Mouse (Mus musculus): ENCODE measurements around the gene Epb41l1. TPM values are rescaled to one million over a fixed set of nuclear protein-coding genes. Genes with fewer than 3 reads are reported as not detected.

The Epb41l1 gene
- polyA plus RNA-seq, 1 experiment from 2014 or later: 6.2 TPM

- no peaks in the 10 kb centered on the region for H3K36me3 ChIP-seq (ENCODE audit: control insufficient read depth, insufficient read depth, low read length)
- H3K4me2 ChIP-seq (replicated peaks; ENCODE audit: low read depth, low read length): no peak overlapping the region
- no peak for ATAC-seq (ENCODE audit: insufficient number of reproducible peaks, insufficient read depth, low FRiP score, low read depth)
- no peak overlapping the region for H3K27ac ChIP-seq (ENCODE audit: low read length)
- no peaks in the 10 kb centered on the region for H3K9me3 ChIP-seq (ENCODE audit: control insufficient read depth, low read depth, low read length)
- no peak overlapping the region for H3K9ac ChIP-seq (replicated peaks; ENCODE audit: low read depth, low read length)
- H3K4me1 ChIP-seq (ENCODE audit: control insufficient read depth, insufficient read depth, low read length): no peaks in the 10 kb centered on the region
- 80% methylated on average over 7 of the region's 7 CpGs for WGBS
- H3K4me3 ChIP-seq (ENCODE audit: low read depth, low read length): no peak overlapping the region
- H3K27me3 ChIP-seq (ENCODE audit: control insufficient read depth, insufficient read depth, low read length): no peaks in the 10 kb centered on the region
Measured at GRCm38 (mm10) chr2:156576850-156577587, 156.3 kb downstream of the Epb41l1 start.

- 72% methylated on average over 5 of the region's 5 CpGs for WGBS
- ATAC-seq (ENCODE audit: insufficient number of reproducible peaks, insufficient read depth, low FRiP score, low read depth): no peak
- Histone ChIP-seq H3K9me3 (ENCODE audit: control insufficient read depth, low read depth, low read length) (no peaks in the 10 kb centered on the region), H3K4me1 (ENCODE audit: control insufficient read depth, insufficient read depth, low read length) (no peaks in the 10 kb centered on the region), H3K36me3 (ENCODE audit: control insufficient read depth, insufficient read depth, low read length) (no peaks in the 10 kb centered on the region), H3K27ac (ENCODE audit: low read length) (no peak overlapping the region), H3K27me3 (ENCODE audit: control insufficient read depth, insufficient read depth, low read length) (no peaks in the 10 kb centered on the region), H3K4me2 (replicated peaks; ENCODE audit: low read depth, low read length) (no peak overlapping the region), H3K9ac (replicated peaks; ENCODE audit: low read depth, low read length) (no peak overlapping the region), H3K4me3 (ENCODE audit: low read depth, low read length) (no peak overlapping the region)
Measured at GRCm38 (mm10) chr2:156580507-156580906, 159.8 kb downstream of the Epb41l1 start.

GRCm38 (mm10) chr2:156581244-156581643 is 160.5 kb downstream of the Epb41l1 start:
- H3K9me3 ChIP-seq (ENCODE audit: control insufficient read depth, low read depth, low read length): no peaks in the 10 kb centered on the region
- H3K27me3 ChIP-seq (ENCODE audit: control insufficient read depth, insufficient read depth, low read length): no peaks in the 10 kb centered on the region
- no peak overlapping the region for H3K9ac ChIP-seq (replicated peaks; ENCODE audit: low read depth, low read length)
- H3K27ac ChIP-seq (ENCODE audit: low read length): no peak overlapping the region
- ATAC-seq (ENCODE audit: insufficient number of reproducible peaks, insufficient read depth, low FRiP score, low read depth): no peak
- H3K36me3 ChIP-seq (ENCODE audit: control insufficient read depth, insufficient read depth, low read length): no peaks in the 10 kb centered on the region
- H3K4me2 ChIP-seq (replicated peaks; ENCODE audit: low read depth, low read length): no peak overlapping the region
- no peaks in the 10 kb centered on the region for H3K4me1 ChIP-seq (ENCODE audit: control insufficient read depth, insufficient read depth, low read length)
- WGBS: 56% methylated on average over 10 of the region's 10 CpGs
- no peak overlapping the region for H3K4me3 ChIP-seq (ENCODE audit: low read depth, low read length)

GRCm38 (mm10) chr2:156582887-156583286 is 162.2 kb downstream of the Epb41l1 start:
- no peaks in the 10 kb centered on the region for H3K27me3 ChIP-seq (ENCODE audit: control insufficient read depth, insufficient read depth, low read length)
- no peaks in the 10 kb centered on the region for H3K9me3 ChIP-seq (ENCODE audit: control insufficient read depth, low read depth, low read length)
- no peak overlapping the region for H3K27ac ChIP-seq (ENCODE audit: low read length)
- ATAC-seq (ENCODE audit: insufficient number of reproducible peaks, insufficient read depth, low FRiP score, low read depth): no peak
- WGBS: 75% methylated on average over 10 of the region's 10 CpGs
- H3K4me1 ChIP-seq (ENCODE audit: control insufficient read depth, insufficient read depth, low read length): no peaks in the 10 kb centered on the region
- H3K4me2 ChIP-seq (replicated peaks; ENCODE audit: low read depth, low read length): no peak overlapping the region
- H3K36me3 ChIP-seq (ENCODE audit: control insufficient read depth, insufficient read depth, low read length): no peaks in the 10 kb centered on the region
- H3K9ac ChIP-seq (replicated peaks; ENCODE audit: low read depth, low read length): no peak overlapping the region
- H3K4me3 ChIP-seq (ENCODE audit: low read depth, low read length): no peak overlapping the region

GRCm38 (mm10) chr2:156584154-156584796 is 163.6 kb downstream of the Epb41l1 start:
- Histone ChIP-seq H3K27ac (ENCODE audit: low read length) (no peak overlapping the region), H3K27me3 (ENCODE audit: control insufficient read depth, insufficient read depth, low read length) (no peaks in the 10 kb centered on the region), H3K36me3 (ENCODE audit: control insufficient read depth, insufficient read depth, low read length) (no peaks in the 10 kb centered on the region), H3K4me3 (ENCODE audit: low read depth, low read length) (no peak overlapping the region), H3K4me2 (replicated peaks; ENCODE audit: low read depth, low read length) (no peak overlapping the region), H3K9me3 (ENCODE audit: control insufficient read depth, low read depth, low read length) (no peaks in the 10 kb centered on the region), H3K9ac (replicated peaks; ENCODE audit: low read depth, low read length) (no peak overlapping the region), H3K4me1 (ENCODE audit: control insufficient read depth, insufficient read depth, low read length) (no peaks in the 10 kb centered on the region)
- no peak for ATAC-seq (ENCODE audit: insufficient number of reproducible peaks, insufficient read depth, low FRiP score, low read depth)
- WGBS: 56% methylated on average over 11 of the region's 11 CpGs

GRCm38 (mm10) chr2:156584797-156585471 is 164.2 kb downstream of the Epb41l1 start:
- 45% methylated on average over 14 of the region's 14 CpGs for WGBS
- H3K36me3 ChIP-seq (ENCODE audit: control insufficient read depth, insufficient read depth, low read length): no peaks in the 10 kb centered on the region
- no peaks in the 10 kb centered on the region for H3K4me1 ChIP-seq (ENCODE audit: control insufficient read depth, insufficient read depth, low read length)
- H3K4me3 ChIP-seq (ENCODE audit: low read depth, low read length): no peak overlapping the region
- no peaks in the 10 kb centered on the region for H3K27me3 ChIP-seq (ENCODE audit: control insufficient read depth, insufficient read depth, low read length)
- no peaks in the 10 kb centered on the region for H3K9me3 ChIP-seq (ENCODE audit: control insufficient read depth, low read depth, low read length)
- no peak overlapping the region for H3K27ac ChIP-seq (ENCODE audit: low read length)
- H3K4me2 ChIP-seq (replicated peaks; ENCODE audit: low read depth, low read length): no peak overlapping the region
- no peak for ATAC-seq (ENCODE audit: insufficient number of reproducible peaks, insufficient read depth, low FRiP score, low read depth)
- H3K9ac ChIP-seq (replicated peaks; ENCODE audit: low read depth, low read length): no peak overlapping the region

GRCm38 (mm10) chr2:156589481-156589880 is 168.8 kb downstream of the Epb41l1 start:
- Histone ChIP-seq H3K27me3 (ENCODE audit: control insufficient read depth, insufficient read depth, low read length) (no peaks in the 10 kb centered on the region), H3K9me3 (ENCODE audit: control insufficient read depth, low read depth, low read length) (no peaks in the 10 kb centered on the region), H3K27ac (ENCODE audit: low read length) (no peak overlapping the region), H3K4me3 (ENCODE audit: low read depth, low read length) (no peak overlapping the region), H3K9ac (replicated peaks; ENCODE audit: low read depth, low read length) (no peak overlapping the region), H3K4me2 (replicated peaks; ENCODE audit: low read depth, low read length) (no peak overlapping the region), H3K36me3 (ENCODE audit: control insufficient read depth, insufficient read depth, low read length) (no peaks in the 10 kb centered on the region), H3K4me1 (ENCODE audit: control insufficient read depth, insufficient read depth, low read length) (no peaks in the 10 kb centered on the region)
- 91% methylated on average over 9 of the region's 9 CpGs for WGBS
- ATAC-seq (ENCODE audit: insufficient number of reproducible peaks, insufficient read depth, low FRiP score, low read depth): no peak
